Mouse (Mus musculus) lung, postnatal 14 days (tissue): ENCODE results near the gene Try4.
"Not testable (repeated sequence)": the region's sequence is repeated elsewhere in the genome, so short reads cannot be mapped to it uniquely, and the experiment has no call there.

Experiments
- DNase-seq: peaks from one replicate; pipeline ENCODE4 v3.0.0; 2021

The Try4 gene

DNA sequence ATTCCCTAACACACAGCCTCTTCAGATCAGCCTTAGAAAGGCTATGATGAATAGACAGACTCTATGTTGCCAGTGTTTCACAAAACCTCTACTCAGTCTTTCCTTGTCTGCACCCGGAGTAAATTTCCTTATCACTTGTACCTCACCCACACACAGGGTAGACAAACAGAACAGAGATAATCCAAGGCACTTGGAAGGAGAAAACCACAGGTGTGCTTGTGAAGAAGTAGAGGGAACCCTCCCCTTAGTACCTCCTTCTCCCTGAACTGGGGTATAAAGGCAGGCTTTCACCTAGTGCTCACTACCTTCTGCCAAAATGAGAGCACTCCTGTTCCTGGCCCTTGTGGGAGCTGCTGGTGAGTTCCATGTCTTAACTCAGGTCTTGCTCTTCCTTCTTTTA, at the start of gene Try4:
Gene Try4 (plus strand): TSS at position 301 of the 400 bp plus-strand sequence.
- no peak for DNase-seq

DNA sequence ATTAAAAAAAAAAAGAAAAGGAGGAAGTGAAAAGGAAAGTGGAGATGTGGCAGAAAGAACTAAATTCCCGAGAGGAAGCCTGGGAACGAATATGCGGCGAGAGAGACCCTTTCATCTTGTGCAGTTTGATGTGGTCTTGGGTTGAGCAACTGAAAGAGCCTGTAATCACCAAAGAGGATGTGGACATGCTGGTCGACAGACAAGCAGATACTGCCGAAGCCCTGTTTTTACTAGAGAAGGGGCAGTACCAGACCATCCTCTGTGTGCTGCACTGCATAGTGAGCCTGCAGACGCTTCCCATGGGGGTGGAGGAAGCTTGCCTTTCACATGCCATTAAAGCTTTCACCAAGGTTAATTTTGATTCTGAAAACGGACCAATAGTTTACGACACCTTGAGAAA, 48.8 kb upstream of the Try4 start:
- not testable (repeated sequence) for DNase-seq

DNA sequence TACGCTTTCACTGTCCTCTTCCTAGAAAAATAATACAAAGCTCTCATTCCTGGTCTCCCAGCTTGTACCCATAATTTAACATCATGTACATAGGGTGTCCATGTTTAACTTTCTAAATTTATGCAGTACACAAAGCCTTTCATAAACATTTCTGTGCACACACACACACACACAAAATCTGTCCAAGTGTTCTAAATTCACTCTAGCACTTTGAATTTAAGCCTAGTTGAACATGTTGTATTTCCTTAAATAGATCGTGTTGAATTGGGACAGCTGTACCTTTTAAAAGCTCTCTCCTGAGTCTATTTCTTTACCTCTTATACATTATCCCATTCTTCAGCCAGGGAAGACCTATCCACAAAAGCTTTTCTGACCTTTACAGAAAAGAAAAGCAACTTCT, 45.6 kb upstream of the Try4 start:
- DNase-seq: no peak

DNA sequence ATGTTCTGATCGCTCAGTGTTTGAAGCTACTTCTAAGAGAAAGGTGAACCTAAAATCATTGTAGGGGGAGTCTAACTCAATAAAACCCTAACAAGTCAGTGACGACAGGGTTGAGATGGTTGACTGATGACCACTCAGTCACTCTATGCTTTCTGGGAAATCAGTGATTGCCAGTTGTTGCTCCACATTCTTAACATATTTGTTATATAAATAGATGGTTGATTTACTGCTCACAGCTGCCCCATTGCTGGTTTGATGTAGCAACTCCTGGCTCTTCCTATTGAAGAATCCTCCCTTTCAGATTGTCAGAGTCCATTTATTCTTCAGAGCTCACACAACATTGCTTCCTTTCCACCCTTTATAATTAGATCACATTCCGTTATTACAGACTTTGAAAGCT, 44.6 kb upstream of the Try4 start:
- DNase-seq: no peak

DNA sequence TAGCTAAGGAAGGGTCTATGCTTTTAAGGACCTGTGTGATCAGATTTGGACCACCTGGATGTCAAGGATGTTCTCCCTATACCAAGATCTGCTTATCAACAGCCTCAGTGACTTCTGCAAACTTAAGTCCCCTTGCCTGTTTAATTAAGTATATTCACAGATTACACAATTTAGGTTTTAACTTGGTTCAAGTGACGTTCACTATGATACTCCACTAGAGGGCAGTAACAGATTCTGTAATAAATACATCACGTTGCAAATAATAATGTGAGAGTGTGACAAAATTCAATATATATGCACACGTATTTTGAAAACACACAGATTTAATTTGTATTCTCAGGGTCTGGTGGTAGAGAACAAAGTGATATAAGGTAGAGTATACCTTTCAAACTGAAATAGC, 39.3 kb upstream of the Try4 start:
- no peak for DNase-seq

DNA sequence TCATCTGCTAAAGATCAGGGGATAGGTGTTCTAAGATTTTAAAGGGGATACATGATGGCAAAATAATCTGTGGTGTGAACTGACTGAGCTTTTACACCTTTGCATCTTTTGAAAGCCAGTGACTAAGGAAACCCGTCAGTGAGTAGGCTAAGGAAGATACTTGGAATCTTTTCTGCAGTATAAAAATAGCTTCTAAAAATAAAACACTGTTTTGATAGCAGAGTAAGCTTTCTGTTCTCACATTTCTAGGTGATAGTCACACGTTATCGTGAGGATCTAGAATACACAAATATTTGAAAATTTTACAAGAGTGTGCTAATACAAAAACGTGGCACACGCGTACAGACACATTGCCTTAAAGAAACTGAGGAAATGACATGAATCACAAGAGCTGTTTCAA, 35.9 kb upstream of the Try4 start:
- DNase-seq: no peak

DNA sequence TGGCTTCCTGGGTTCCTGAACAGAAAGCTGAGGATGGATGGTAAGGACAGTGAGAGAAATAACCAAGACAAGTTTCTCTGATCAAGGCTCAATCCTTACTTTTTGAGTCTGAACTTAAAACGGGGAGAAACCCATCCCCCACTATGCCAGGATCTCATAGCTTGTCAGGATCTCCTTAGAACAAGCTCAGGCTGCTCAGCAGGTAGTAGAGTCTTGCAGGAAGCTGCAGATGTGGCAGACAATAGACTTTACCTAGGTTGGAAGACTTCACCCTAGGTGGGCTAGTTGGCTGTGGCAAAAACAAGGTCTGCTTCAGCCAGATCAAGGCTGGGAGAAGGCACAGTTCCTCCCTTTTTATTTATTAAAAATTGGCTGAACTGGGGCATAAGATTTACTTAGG, 3.8 kb upstream of the Try4 start:
- DNase-seq: no peak

DNA sequence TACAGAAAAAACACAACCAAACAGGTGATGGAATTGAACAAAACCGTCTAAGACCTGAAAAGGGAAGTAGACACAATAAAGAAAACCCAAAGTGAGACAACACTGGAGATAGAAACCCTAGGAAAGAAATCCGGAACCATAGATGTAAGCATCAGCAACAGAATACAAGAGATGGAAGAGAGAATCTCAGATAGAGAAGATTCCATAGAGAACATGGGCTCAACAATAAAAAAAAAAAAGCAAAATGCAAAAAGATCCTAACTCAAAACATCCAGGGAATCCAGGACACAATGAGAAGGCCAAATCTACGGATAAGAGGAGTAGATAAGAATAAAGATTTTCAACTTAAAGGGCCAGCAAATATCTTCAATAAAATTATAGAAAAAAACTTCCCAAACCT, 14.7 kb downstream of the Try4 start, which contains the start of gene Try5:
Gene Try5 (minus strand): TSS at position 101 of the 400 bp plus-strand sequence.
- DNase-seq: not testable (repeated sequence)

DNA sequence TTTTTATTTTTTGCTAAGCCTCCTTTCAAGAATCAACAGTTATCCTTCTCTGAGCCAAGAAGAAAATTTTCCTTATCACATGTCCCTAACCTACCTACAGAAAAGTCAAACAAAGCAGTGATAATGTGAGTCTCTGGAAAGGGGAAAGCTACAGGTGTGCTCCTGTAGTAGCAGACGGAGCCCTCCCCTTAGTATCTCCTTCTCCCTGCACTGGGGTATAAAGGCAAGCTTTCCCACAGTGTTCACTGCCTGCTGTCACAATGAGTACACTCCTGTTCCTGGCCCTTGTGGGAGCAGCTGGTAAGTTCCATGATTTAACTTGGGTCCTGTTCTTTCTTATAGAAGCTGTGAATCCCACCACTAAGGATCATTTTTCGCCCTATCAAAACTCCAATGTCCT, 51.9 kb downstream of the Try4 start, which contains the start of gene Try10:
Gene Try10 (plus strand): TSS at position 174 of the 400 bp plus-strand sequence.
- DNase-seq: no peak
